Mouse (Mus musculus) lung, adult 2 months (tissue): Measurements from ENCODE around the gene Spon2. TPM values are rescaled to one million over a fixed set of nuclear protein-coding genes. Genes with fewer than 3 reads are reported as not detected.

ENCODE experiments used
- DNase-seq: peaks from one replicate; pipeline ENCODE4 v3.0.0; 2022
- H3K4me1 ChIP-seq: fragments of 200-500 bp; 2 replicates; pipeline ENCODE4 v1.6.1; 2011; ENCODE audit warnings: low read length; ENCODE audit not compliant: control insufficient read depth, insufficient read depth
- H3K4me3 ChIP-seq: fragments of 200-500 bp; replicated peaks from 2 replicates; pipeline ENCODE3; 2011; ENCODE audit warnings: low read depth, mild to moderate bottlenecking, control low read depth, low read length; ENCODE audit errors: extremely low read depth
- CTCF ChIP-seq: fragments of 200-500 bp; IDR thresholded peaks from 2 replicates; pipeline ENCODE4 v1.5.1; 2011; ENCODE audit warnings: mild to moderate bottlenecking, low read length, control low read depth; ENCODE audit not compliant: insufficient read depth
- POLR2A ChIP-seq: fragments of 200-500 bp; IDR thresholded peaks from 2 replicates; pipeline ENCODE4 v1.6.1; 2011; ENCODE audit warnings: low read depth, mild to moderate bottlenecking, control low read depth, low read length, borderline replicate concordance; ENCODE audit errors: extremely low read depth
- WGBS: fragments of 180-500 bp; shearing (Covaris S2); methylation state at CpG from one replicate; pipeline ENCODE4 v1.1.7; 2018; 5-methylcytosine and 5-hydroxymethylcytosine counted together
- polyA plus RNA-seq: library from polyadenylated mRNA; depleted of rRNA; stranded (reverse); fragments of >200 nt; gene quantifications from 2 replicates; pipeline ENCODE4 v1.2.3, GENCODE M21; 2012; rRNA removed

Gene Spon2
- polyA plus RNA-seq: 27.3 and 47.8 TPM in 2 replicates

DNA sequence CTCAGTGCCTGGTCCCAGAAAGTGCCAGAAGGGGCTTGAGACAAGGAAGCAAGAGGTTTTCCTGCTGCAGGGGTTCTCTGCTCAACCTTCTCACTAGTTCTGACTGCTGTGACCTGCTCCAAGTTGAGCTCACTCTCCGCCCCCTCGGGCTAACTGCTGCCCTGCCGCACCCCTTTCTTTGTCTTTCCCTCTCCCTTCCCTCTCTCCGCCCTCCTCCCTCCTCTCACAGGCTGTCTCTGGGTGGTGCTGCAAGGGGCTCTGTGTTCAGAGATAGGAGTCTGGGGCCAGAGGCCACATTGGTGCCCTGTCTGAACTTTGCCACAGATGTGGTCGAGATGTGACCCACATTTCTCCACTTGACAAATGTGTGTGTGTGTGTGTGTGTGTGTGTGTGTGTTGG lies at the start of gene Spon2:
Spon2 (minus strand) TSS at position 375 of the 400 bp plus-strand sequence.
- no peak within 1 kb of the TSS for H3K4me3 ChIP-seq
- peaks cover 10% of the 10 kb centered on the region for H3K4me1 ChIP-seq
- TF ChIP-seq POLR2A (no peak), CTCF (no peak)
- DNase-seq: no peak
- 17% methylated on average over 5 of the region's 5 CpGs for WGBS

DNA sequence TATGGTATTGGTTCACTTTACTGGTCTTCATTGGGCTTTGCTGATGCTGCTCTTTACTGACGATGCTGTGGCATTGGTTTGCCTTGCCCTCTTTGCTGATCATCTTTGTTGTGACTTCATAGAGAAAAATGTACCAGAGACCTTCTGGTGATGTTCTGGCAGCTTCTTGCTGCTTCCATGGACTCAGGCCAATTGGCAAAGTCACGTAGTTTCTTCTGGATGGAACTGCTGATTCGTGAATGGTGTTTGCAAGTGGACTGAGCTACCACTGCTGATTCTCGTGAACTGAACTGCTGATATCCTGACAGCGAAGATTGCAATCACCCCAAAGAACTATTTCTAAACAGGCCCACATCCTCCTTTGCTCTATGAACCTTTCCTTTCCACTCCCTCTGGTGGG lies 36.2 kb upstream of the Spon2 start:
- 70% methylated on average over 5 of the region's 5 CpGs for WGBS
- TF ChIP-seq CTCF (no peak), POLR2A (no peak)
- DNase-seq: no peak
- no peak overlapping the region for H3K4me3 ChIP-seq
- H3K4me1 ChIP-seq: no peaks in the 10 kb centered on the region

GRCm38 (mm10) chr5:33248186-33248585 lies 29.9 kb upstream of the Spon2 start:
- TF ChIP-seq CTCF (no peak), POLR2A (no peak)
- no peak for DNase-seq
- 65% methylated on average over 12 of the region's 12 CpGs for WGBS
- Histone ChIP-seq H3K4me1 (no peaks in the 10 kb centered on the region; the same call in 1 of the 2 replicates), H3K4me3 (no peak overlapping the region)

DNA sequence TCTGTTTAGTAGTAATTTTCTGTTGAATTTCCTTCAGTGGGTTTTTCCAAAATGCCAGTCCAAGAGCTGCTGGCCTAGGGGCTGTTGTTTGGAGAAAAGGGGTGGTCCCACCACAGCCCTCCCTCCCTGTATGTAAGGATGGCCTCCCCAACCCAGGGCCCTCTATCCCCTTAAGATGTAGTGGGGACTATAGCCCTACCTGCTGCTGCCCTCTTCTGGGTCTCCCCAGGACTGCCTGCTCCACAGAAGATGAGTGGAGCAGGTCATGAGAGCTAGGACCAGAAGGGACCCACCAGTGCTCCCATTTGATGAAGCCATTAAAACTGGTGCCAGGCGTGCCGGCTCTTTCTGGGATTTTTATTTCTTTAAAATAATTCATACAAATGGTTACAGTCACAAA lies 29.1 kb upstream of the Spon2 start:
- TF ChIP-seq POLR2A (no peak), CTCF (peak; percentile 25; the same call in 1 of the 2 replicates)
- 91% methylated on average over 2 of the region's 2 CpGs for WGBS
- no peak for DNase-seq
- H3K4me3 ChIP-seq: no peak overlapping the region
- H3K4me1 ChIP-seq: no peaks in the 10 kb centered on the region; the same call in 1 of the 2 replicates

- peak; percentile 34 for DNase-seq
- WGBS: 67% methylated on average over 3 of the region's 3 CpGs
- no peak overlapping the region for H3K4me3 ChIP-seq
- H3K4me1 ChIP-seq: no peaks in the 10 kb centered on the region; the same call in 1 of the 2 replicates
- no peak for TF ChIP-seq CTCF
- no peak for TF ChIP-seq POLR2A
Observed at GRCm38 (mm10) chr5:33245701-33246100, 27.4 kb upstream of the Spon2 start.

- no peaks in the 10 kb centered on the region; the same call in 1 of the 2 replicates for H3K4me1 ChIP-seq
- TF ChIP-seq POLR2A: no peak
- TF ChIP-seq CTCF: no peak
- no peak for DNase-seq
- no peak overlapping the region for H3K4me3 ChIP-seq
- WGBS: 59% methylated on average over 5 of the region's 5 CpGs
Observed at GRCm38 (mm10) chr5:33244377-33244920, 26.2 kb upstream of the Spon2 start.

- TF ChIP-seq POLR2A (no peak), CTCF (no peak)
- H3K4me1 ChIP-seq: no peaks in the 10 kb centered on the region; the same call in 1 of the 2 replicates
- 49% methylated on average over 3 of the region's 3 CpGs for WGBS
- H3K4me3 ChIP-seq: no peak overlapping the region
- no peak for DNase-seq
Observed at GRCm38 (mm10) chr5:33239934-33240333, 21.7 kb upstream of the Spon2 start.

- TF ChIP-seq CTCF: no peak
- no peak for TF ChIP-seq POLR2A
- 76% methylated on average over 3 of the region's 3 CpGs for WGBS
- Histone ChIP-seq H3K4me3 (no peak overlapping the region), H3K4me1 (no peaks in the 10 kb centered on the region; the same call in 1 of the 2 replicates)
- no peak for DNase-seq
Observed at GRCm38 (mm10) chr5:33239111-33239714, 21.0 kb upstream of the Spon2 start.

- H3K4me1 ChIP-seq: no peaks in the 10 kb centered on the region; the same call in 1 of the 2 replicates
- no peak for DNase-seq
- no peak for TF ChIP-seq POLR2A
- TF ChIP-seq CTCF: no peak
- no peak overlapping the region for H3K4me3 ChIP-seq
- 56% methylated on average over 3 of the region's 3 CpGs for WGBS
Observed at GRCm38 (mm10) chr5:33238256-33238645, 20.0 kb upstream of the Spon2 start.
